Mouse (Mus musculus) bone marrow macrophage, adult 2 months (primary cell): ENCODE measurements at regions not wholly inside any gene's neighbourhood (a gene's known extent, or its start where the extent isn't known, plus 50 kb on each side); places are given as distances from the start of the nearest gene placed in this dataset.

Source experiments
- CTCF ChIP-seq: IDR thresholded peaks from 2 replicates; pipeline ENCODE4 v1.5.1; 2012; ENCODE audit warnings: low read depth, mild to moderate bottlenecking, low read length, moderate library complexity
- POLR2A ChIP-seq: IDR thresholded peaks from 2 replicates; pipeline ENCODE4 v1.6.1; 2012; ENCODE audit warnings: mild to moderate bottlenecking, low read depth, low read length, borderline replicate concordance

DNA sequence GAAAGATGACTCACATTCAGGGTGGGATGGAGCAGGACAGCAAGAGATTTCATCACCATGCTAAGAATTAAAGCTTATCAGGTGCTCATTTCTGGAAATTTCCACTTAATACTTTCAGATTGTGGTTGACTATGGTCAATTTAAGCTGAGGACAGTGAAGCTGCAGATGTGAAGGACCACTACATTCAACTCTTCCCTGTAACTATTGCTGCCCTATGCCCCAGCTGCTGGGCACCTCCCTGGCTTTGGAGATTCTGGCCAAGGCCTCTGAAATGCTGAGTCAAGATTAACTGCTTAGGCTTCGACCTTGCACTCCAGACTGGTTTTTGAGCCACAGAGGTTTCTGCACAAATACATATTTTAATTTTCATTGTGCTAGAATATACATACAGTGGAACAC lies 140.4 kb upstream of the Grik3 start:
- TF ChIP-seq POLR2A, result no peak
- no peak for TF ChIP-seq CTCF
